Mouse (Mus musculus) MEL (cell line): Measurements from ENCODE around the gene Tiam1. TPM values are rescaled to one million over a fixed set of nuclear protein-coding genes. Genes with fewer than 3 reads are reported as not detected.

Experiments used
- DNase-seq: peaks from one replicate; pipeline ENCODE4 v3.0.0; 2011; ENCODE audit warnings: low read depth, low spot score
- H3K27ac ChIP-seq: 2 replicates; pipeline ENCODE4 v1.5.1; 2012; ENCODE audit warnings: low read depth, mild to moderate bottlenecking, control low read depth, low read length, moderate library complexity; ENCODE audit not compliant: control insufficient read depth
- H3K27me3 ChIP-seq, 2 experiments: fragments of 150-350 bp in 1 of 2; sonication (generic) in 1 of 2; 2 replicates each; pipeline ENCODE4 v1.6.1; 2012; ENCODE audit warnings: low read length in 2 of 2, mild to moderate bottlenecking in 2 of 2, improper control_type of control experiment in 1 of 2, moderate library complexity in 1 of 2; ENCODE audit not compliant: insufficient read depth in 2 of 2, control insufficient read depth in 1 of 2
- H3K36me3 ChIP-seq, 2 experiments: 2 replicates each; pipeline ENCODE4 v1.6.1; 2012 to 2014; ENCODE audit warnings: low read length in 2 of 2, improper control_type of control experiment in 1 of 2, inconsistent platforms in 1 of 2, mild to moderate bottlenecking in 1 of 2; ENCODE audit not compliant: insufficient read depth in 2 of 2, control insufficient read depth in 1 of 2
- H3K4me1 ChIP-seq, 2 experiments: fragments of 150-350 bp in 1 of 2; sonication (generic) in 1 of 2; 2 replicates each; pipeline ENCODE4 v1.6.1; 2012; ENCODE audit warnings: low read length in 2 of 2, improper control_type of control experiment in 1 of 2, mild to moderate bottlenecking in 1 of 2; ENCODE audit not compliant: insufficient read depth in 2 of 2, control insufficient read depth in 1 of 2
- H3K4me3 ChIP-seq, 2 experiments: fragments of 150-350 bp in 1 of 2; sonication (generic) in 1 of 2; 2 replicates each; pipeline ENCODE4 v1.5.1; 2012; ENCODE audit warnings: low read depth in 2 of 2, low read length in 2 of 2, mild to moderate bottlenecking in 2 of 2, moderate library complexity in 2 of 2, control low read depth in 1 of 2, improper control_type of control experiment in 1 of 2; ENCODE audit not compliant: control insufficient read depth in 1 of 2, insufficient read depth in 1 of 2
- H3K79me2 ChIP-seq: 2 replicates; pipeline ENCODE4 v1.6.1; 2012; ENCODE audit warnings: mild to moderate bottlenecking, low read length, moderate library complexity; ENCODE audit not compliant: control insufficient read depth, poor library complexity, insufficient read depth
- H3K9ac ChIP-seq: 2 replicates; pipeline ENCODE4 v1.6.1; 2012; ENCODE audit warnings: low read depth, mild to moderate bottlenecking, control low read depth, low read length, moderate library complexity; ENCODE audit not compliant: control insufficient read depth, poor library complexity, severe bottlenecking
- H3K9me3 ChIP-seq: fragments of 150-350 bp; sonication (generic); replicated peaks from 2 replicates; pipeline ENCODE4 v1.6.1; 2012; ENCODE audit warnings: mild to moderate bottlenecking, low read length, improper control_type of control experiment, moderate library complexity; ENCODE audit not compliant: insufficient read depth
- CHD1 ChIP-seq: IDR thresholded peaks from 2 replicates; pipeline ENCODE4 v1.6.1; 2012; ENCODE audit warnings: low read depth, mild to moderate bottlenecking, inconsistent platforms, low read length, improper control_type of control experiment
- CHD2 ChIP-seq: IDR thresholded peaks from 2 replicates; pipeline ENCODE4 v1.6.1; 2011; ENCODE audit warnings: low read length, improper control_type of control experiment
- CTCF ChIP-seq, 3 experiments: IDR thresholded peaks in 2 of 3; conservative IDR thresholded peaks in 1 of 3; 2 replicates each; pipeline ENCODE4 v1.5.1; 2011 to 2012; ENCODE audit warnings: low read length in 3 of 3, low read depth in 2 of 3, mild to moderate bottlenecking in 2 of 3, improper control_type of control experiment in 1 of 3, inconsistent platforms in 1 of 3, mixed read lengths in 1 of 3, moderate library complexity in 1 of 3; ENCODE audit not compliant: control insufficient read depth in 1 of 3, insufficient read depth in 1 of 3, poor library complexity in 1 of 3, severe bottlenecking in 1 of 3
- ETS1 ChIP-seq: IDR thresholded peaks from 2 replicates; pipeline ENCODE4 v1.6.1; 2012; ENCODE audit warnings: low read depth, mild to moderate bottlenecking, inconsistent platforms, low read length, improper control_type of control experiment, moderate library complexity
- GATA1 ChIP-seq: IDR thresholded peaks from 2 replicates; pipeline ENCODE4 v1.6.1; 2011; ENCODE audit warnings: low read depth, low read length, improper control_type of control experiment
- HCFC1 ChIP-seq: IDR thresholded peaks from 2 replicates; pipeline ENCODE4 v1.6.1; 2012; ENCODE audit warnings: low read depth, mild to moderate bottlenecking, inconsistent platforms, low read length, improper control_type of control experiment, moderate library complexity
- JUND ChIP-seq: IDR thresholded peaks from 2 replicates; pipeline ENCODE4 v1.6.1; 2011; ENCODE audit warnings: low read depth, mild to moderate bottlenecking, improper control_type of control experiment, low read length
- KAT2A ChIP-seq: conservative IDR thresholded peaks from 2 replicates; pipeline ENCODE4 v1.6.1; 2012; ENCODE audit warnings: low read depth, low read length, improper control_type of control experiment, inconsistent platforms
- MAX ChIP-seq: IDR thresholded peaks from 2 replicates; pipeline ENCODE4 v1.6.1; 2011; ENCODE audit warnings: low read length, improper control_type of control experiment
- MAZ ChIP-seq: IDR thresholded peaks from 2 replicates; pipeline ENCODE4 v1.6.1; 2012; ENCODE audit warnings: low read depth, mild to moderate bottlenecking, inconsistent platforms, low read length, improper control_type of control experiment
- MEF2A ChIP-seq: IDR thresholded peaks from 2 replicates; pipeline ENCODE4 v1.6.1; 2014; ENCODE audit warnings: low read depth, mild to moderate bottlenecking, inconsistent platforms, low read length, improper control_type of control experiment; ENCODE audit not compliant: poor library complexity, insufficient replicate concordance, severe bottlenecking; ENCODE audit errors: extremely low read depth
- MXI1 ChIP-seq: IDR thresholded peaks from 2 replicates; pipeline ENCODE4 v1.6.1; 2011; ENCODE audit warnings: mild to moderate bottlenecking, low read depth, low read length, improper control_type of control experiment
- MYB ChIP-seq: IDR thresholded peaks from 2 replicates; pipeline ENCODE4 v1.6.1; 2011; ENCODE audit warnings: mild to moderate bottlenecking, low read depth, low read length, improper control_type of control experiment
- MYC ChIP-seq: IDR thresholded peaks from 2 replicates; pipeline ENCODE4 v1.6.1; 2011; ENCODE audit warnings: low read depth, mild to moderate bottlenecking, low read length, improper control_type of control experiment, moderate library complexity
- NELFE ChIP-seq: IDR thresholded peaks from 2 replicates; pipeline ENCODE4 v1.6.1; 2011; ENCODE audit warnings: low read depth, low read length, improper control_type of control experiment
- NRF1 ChIP-seq: IDR thresholded peaks from 2 replicates; pipeline ENCODE4 v1.6.1; 2014; ENCODE audit warnings: low read depth, mild to moderate bottlenecking, inconsistent platforms, low read length, improper control_type of control experiment, moderate library complexity; ENCODE audit not compliant: poor library complexity, insufficient read depth, severe bottlenecking
- RAD21 ChIP-seq: IDR thresholded peaks from 2 replicates; pipeline ENCODE4 v1.6.1; 2011; ENCODE audit warnings: mild to moderate bottlenecking, low read depth, low read length, improper control_type of control experiment
- SMC3 ChIP-seq: IDR thresholded peaks from 2 replicates; pipeline ENCODE4 v1.6.1; 2011; ENCODE audit warnings: low read depth, low read length, improper control_type of control experiment
- TAL1 ChIP-seq: IDR thresholded peaks from 2 replicates; pipeline ENCODE4 v1.6.1; 2012; ENCODE audit warnings: mild to moderate bottlenecking, inconsistent platforms, low read length, moderate library complexity, mixed read lengths
- ZKSCAN1 ChIP-seq: IDR thresholded peaks from 2 replicates; pipeline ENCODE4 v1.6.1; 2012; ENCODE audit warnings: low read depth, mild to moderate bottlenecking, inconsistent platforms, low read length, improper control_type of control experiment, moderate library complexity
- ZNF384 ChIP-seq: IDR thresholded peaks from 2 replicates; pipeline ENCODE4 v1.6.1; 2012; ENCODE audit warnings: low read depth, mild to moderate bottlenecking, inconsistent platforms, low read length, improper control_type of control experiment
- polyA plus RNA-seq, 2 experiments: library from polyadenylated mRNA; stranded (reverse) in 1 of 2; unstranded in 1 of 2; fragments of >175 nt in 1 of 2; fragments of >200 nt in 1 of 2; gene quantifications; 2 replicates each; pipeline versions ENCODE4 v1.2.1 to v1.2.4; 2012; ENCODE audit warnings: low replicate concordance in 2 of 2, low read depth in 1 of 2; ENCODE audit not compliant: insufficient read length in 2 of 2, insufficient read depth in 1 of 2, missing spikeins in 1 of 2
- total RNA-seq: library from RNA; depleted of rRNA; stranded (reverse); fragments of 300-350 nt; gene quantifications from 2 replicates; pipeline ENCODE4 v1.2.3, GENCODE M21; 2012

Tiam1 gene
- total and polyA plus RNA-seq, 3 experiments: 15.0 to 23.9 (median 19.9) TPM

GRCm38 (mm10) chr16:90040771-90041364 is 102.7 kb downstream of the Tiam1 start (continued):
- TF ChIP-seq NRF1: no peak
- TF ChIP-seq NELFE: no peak
- TF ChIP-seq CHD1: no peak
- TF ChIP-seq JUND: no peak
- peak; percentile 98 for TF ChIP-seq ETS1
- TF ChIP-seq MYC: no peak
- TF ChIP-seq MAZ: no peak
- no peak for TF ChIP-seq MEF2A

- H3K36me3 ChIP-seq: peaks cover 0 to 2% of the 10 kb centered on the region in 2 experiments; a peak in 1 of 4 replicates
- peaks cover 2% of the 10 kb centered on the region; the same call in 1 of the 2 replicates for H3K79me2 ChIP-seq
- H3K4me1 ChIP-seq: peaks cover 0 to 2% of the 10 kb centered on the region in 2 experiments; a peak in 2 of 4 replicates
- H3K9me3 ChIP-seq: no peaks in the 10 kb centered on the region
- no peak for DNase-seq
- no peak for TF ChIP-seq KAT2A
- TF ChIP-seq MAX: no peak
- TF ChIP-seq MXI1: no peak
- TF ChIP-seq HCFC1: no peak
- no peak for TF ChIP-seq MYB
- no peak for TF ChIP-seq TAL1
- TF ChIP-seq ZNF384: no peak
- no peak for TF ChIP-seq CHD2
- TF ChIP-seq ZKSCAN1: no peak
- no peak overlapping the region for H3K9ac ChIP-seq
- no peak overlapping the region for H3K4me3 ChIP-seq
- no peaks in the 10 kb centered on the region for H3K27me3 ChIP-seq
- H3K27ac ChIP-seq: no peak overlapping the region
Observed at GRCm38 (mm10) chr16:90035595-90036110, 107.9 kb downstream of the Tiam1 start.

- no peak for DNase-seq
- Histone ChIP-seq H3K27me3 (no peaks in the 10 kb centered on the region), H3K4me1 (no peaks in the 10 kb centered on the region)
Observed at GRCm38 (mm10) chr16:90030355-90030754, 113.2 kb downstream of the Tiam1 start.

More at GRCm38 (mm10) chr16:90030355-90030754, 113.2 kb downstream of the Tiam1 start:
- TF ChIP-seq SMC3: peak; percentile 34
- TF ChIP-seq CTCF (IDR thresholded peaks at IDR 0.05 in 2 of 3, conservative IDR thresholded peaks at IDR 0.05 in 1 of 3; ENCODE audit: control insufficient read depth in 1 of 3, insufficient read depth in 1 of 3, low read depth in 2 of 3, low read length in 3 of 3, poor library complexity in 1 of 3, severe bottlenecking in 1 of 3): peak; percentile 15 to 31 (median 30); a peak in 3 of 6 replicates
- no peak for TF ChIP-seq GATA1
- no peak for TF ChIP-seq ETS1
- peak; percentile 13 for TF ChIP-seq RAD21
- TF ChIP-seq TAL1: no peak
- no peak for TF ChIP-seq CHD2
- TF ChIP-seq, all 39 proteins: peak for 3
- Histone ChIP-seq H3K9me3 (no peaks in the 10 kb centered on the region), H3K9ac (no peak overlapping the region), H3K36me3 (no peaks in the 10 kb centered on the region), H3K79me2 (no peaks in the 10 kb centered on the region; the same call in 1 of the 2 replicates), H3K4me3 (no peak overlapping the region), H3K27ac (no peak overlapping the region)
